Mouse (Mus musculus) bone marrow, adult 2 months (tissue): ENCODE results near the gene Ece1.

ENCODE experiments used
- CTCF ChIP-seq: fragments of 200-500 bp; IDR thresholded peaks from 2 replicates; pipeline ENCODE4 v1.5.1; 2011; ENCODE audit warnings: low read length, control low read depth; ENCODE audit not compliant: control insufficient read depth, insufficient read depth
- POLR2A ChIP-seq: fragments of 200-500 bp; IDR thresholded peaks from 2 replicates; pipeline ENCODE4 v1.6.1; 2011; ENCODE audit warnings: low read depth, mild to moderate bottlenecking, control low read depth, low read length, borderline replicate concordance; ENCODE audit not compliant: control insufficient read depth

DNA sequence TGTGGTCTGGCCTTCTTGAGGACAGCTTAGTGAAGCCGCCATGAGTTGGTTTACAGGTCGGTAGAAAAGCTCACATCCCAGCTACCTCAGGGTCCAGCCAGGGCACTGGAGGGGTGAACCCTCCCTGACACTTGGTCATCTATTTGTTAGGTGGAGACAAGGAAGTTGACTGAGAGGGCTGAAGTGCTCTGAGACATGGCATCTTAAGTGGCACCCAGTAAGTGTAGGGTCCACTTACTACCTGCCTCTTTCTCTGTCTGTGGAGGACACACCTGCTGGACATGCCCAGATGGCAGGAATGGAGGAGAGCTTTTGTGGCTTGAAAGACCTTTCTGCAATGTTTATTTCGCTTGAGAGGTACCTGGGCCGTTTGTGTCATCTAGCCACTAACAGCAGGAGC lies 46.9 kb downstream of the Ece1 start:
- TF ChIP-seq CTCF = no peak
- no peak for TF ChIP-seq POLR2A
